Mouse (Mus musculus) limb, embryonic 11.5 days (tissue): ENCODE data around the gene Ttc9b. TPM values are rescaled to one million over a fixed set of nuclear protein-coding genes. Genes with fewer than 3 reads are reported as not detected.
A peak's percentile ranks its signal among the peaks of the same experiment; 100 is the strongest.

Experiments used
- ATAC-seq: fragments of 200-750 bp; cut with Nextera tagmentation; 2 replicates; pipeline ENCODE4 v1.8.0; 2017; ENCODE audit warnings: low read depth; ENCODE audit not compliant: insufficient number of reproducible peaks, low FRiP score, low TSS enrichment
- DNase-seq: peaks from one replicate; pipeline ENCODE4 v3.0.0-alpha.2; 2015; ENCODE audit warnings: low spot score
- H3K27ac ChIP-seq: fragments of 300-500 bp; sonication (generic); replicated peaks from 2 replicates; pipeline ENCODE4 v1.5.1; 2014; ENCODE audit warnings: low read depth, mild to moderate bottlenecking, low read length
- H3K27me3 ChIP-seq: fragments of 300-500 bp; sonication (generic); 2 replicates; pipeline ENCODE4 v1.6.1; 2014; ENCODE audit warnings: mild to moderate bottlenecking, low read length, mixed read lengths; ENCODE audit not compliant: control insufficient read depth, insufficient read depth
- H3K36me3 ChIP-seq: fragments of 300-500 bp; sonication (generic); 2 replicates; pipeline ENCODE4 v1.6.1; 2014; ENCODE audit warnings: mild to moderate bottlenecking, low read length, moderate library complexity, mixed read lengths; ENCODE audit not compliant: control insufficient read depth, insufficient read depth
- H3K4me1 ChIP-seq: fragments of 300-500 bp; sonication (generic); 2 replicates; pipeline ENCODE4 v1.6.1; 2014; ENCODE audit warnings: low read length, mixed read lengths; ENCODE audit not compliant: control insufficient read depth, insufficient read depth
- H3K4me2 ChIP-seq: fragments of 300-500 bp; sonication (generic); 2 replicates; pipeline ENCODE4 v1.6.1; 2014; ENCODE audit warnings: low read depth, mild to moderate bottlenecking, moderate library complexity; ENCODE audit not compliant: severe bottlenecking
- H3K4me3 ChIP-seq: fragments of 300-500 bp; sonication (generic); 2 replicates; pipeline ENCODE4 v1.5.1; 2014; ENCODE audit warnings: low read depth, low read length
- H3K9ac ChIP-seq: fragments of 300-500 bp; sonication (generic); 2 replicates; pipeline ENCODE4 v1.6.1; 2014; ENCODE audit warnings: mild to moderate bottlenecking, low read length
- H3K9me3 ChIP-seq: fragments of 300-500 bp; sonication (generic); 2 replicates; pipeline ENCODE4 v1.6.1; 2016; ENCODE audit warnings: low read length; ENCODE audit not compliant: control insufficient read depth
- WGBS: fragments of 180-500 bp; shearing (Covaris S2); extraction: QIAGEN DNeasy Blood & Tissue Kit; methylation state at CpG from one replicate; pipeline ENCODE4 v1.1.7; 2014; 5-methylcytosine and 5-hydroxymethylcytosine counted together
- polyA plus RNA-seq: library from polyadenylated mRNA; unstranded; fragments of >200 nt; fragmentation: Nextera tagmentation; extraction: Ambion mirVana; gene quantifications from 2 replicates; pipeline ENCODE4 v1.2.1, GENCODE M21; 2014

Ttc9b gene
- 0.15 and 0.34 TPM in 2 replicates for polyA plus RNA-seq

DNA sequence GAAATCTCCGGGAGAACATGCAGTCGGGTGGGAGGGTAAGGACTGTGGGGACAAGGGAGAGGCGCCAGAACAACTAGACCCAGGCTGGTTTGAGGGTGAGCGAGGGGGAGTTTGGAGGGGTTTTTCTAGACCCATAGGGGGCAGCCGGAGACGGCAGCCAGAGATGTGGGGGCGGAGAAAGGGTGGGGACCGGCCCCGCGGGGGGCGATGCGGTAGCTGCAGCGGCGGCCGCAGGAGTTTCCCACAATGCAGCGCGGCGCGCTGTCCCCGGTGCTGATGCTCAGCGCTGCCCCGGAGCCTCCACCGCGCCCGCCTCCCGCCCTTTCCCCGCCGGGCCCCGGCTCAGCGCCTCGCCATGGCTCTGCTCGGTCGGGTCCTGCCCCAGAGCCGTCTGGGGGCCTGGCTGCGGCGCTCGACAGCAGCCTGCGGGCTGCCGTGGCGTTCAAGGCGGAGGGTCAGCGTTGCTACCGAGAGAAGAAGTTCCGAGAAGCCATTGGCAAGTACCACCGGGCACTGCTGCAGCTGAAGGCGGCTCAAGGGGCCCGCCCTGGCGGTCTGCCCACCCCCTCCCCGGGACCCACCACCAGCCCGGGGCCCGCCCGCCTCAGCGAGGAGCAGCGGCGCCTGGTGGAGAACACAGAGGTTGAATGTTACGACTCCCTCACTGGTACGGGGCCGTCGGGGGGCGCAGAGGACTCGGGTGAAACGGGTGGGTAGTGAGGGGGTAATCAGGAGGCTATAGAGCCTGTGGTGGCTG is at the start of gene Ttc9b:
TSS of gene Ttc9b (plus strand) at position 235 of the 757 bp plus-strand sequence.
- peaks cover 4% of the 10 kb centered on the region; the same call in 1 of the 2 replicates for H3K36me3 ChIP-seq
- H3K9me3 ChIP-seq = no peaks in the 10 kb centered on the region
- H3K4me3 ChIP-seq = peak within 1 kb of the TSS; percentile 23; the same call in 1 of the 2 replicates
- no peaks in the 10 kb centered on the region for H3K4me1 ChIP-seq
- ATAC-seq (0 out of 2 replicates have a peak, but pooled peaks have one; percentile 29), DNase-seq (peak; percentile 79)
- no peak within 1 kb of the TSS for H3K27ac ChIP-seq
- WGBS = 5% methylated on average over 44 of the region's 62 CpGs
- H3K9ac ChIP-seq = no peak within 1 kb of the TSS
- H3K27me3 ChIP-seq = peaks cover 60% of the 10 kb centered on the region
- peak within 1 kb of the TSS; percentile 42 for H3K4me2 ChIP-seq

DNA sequence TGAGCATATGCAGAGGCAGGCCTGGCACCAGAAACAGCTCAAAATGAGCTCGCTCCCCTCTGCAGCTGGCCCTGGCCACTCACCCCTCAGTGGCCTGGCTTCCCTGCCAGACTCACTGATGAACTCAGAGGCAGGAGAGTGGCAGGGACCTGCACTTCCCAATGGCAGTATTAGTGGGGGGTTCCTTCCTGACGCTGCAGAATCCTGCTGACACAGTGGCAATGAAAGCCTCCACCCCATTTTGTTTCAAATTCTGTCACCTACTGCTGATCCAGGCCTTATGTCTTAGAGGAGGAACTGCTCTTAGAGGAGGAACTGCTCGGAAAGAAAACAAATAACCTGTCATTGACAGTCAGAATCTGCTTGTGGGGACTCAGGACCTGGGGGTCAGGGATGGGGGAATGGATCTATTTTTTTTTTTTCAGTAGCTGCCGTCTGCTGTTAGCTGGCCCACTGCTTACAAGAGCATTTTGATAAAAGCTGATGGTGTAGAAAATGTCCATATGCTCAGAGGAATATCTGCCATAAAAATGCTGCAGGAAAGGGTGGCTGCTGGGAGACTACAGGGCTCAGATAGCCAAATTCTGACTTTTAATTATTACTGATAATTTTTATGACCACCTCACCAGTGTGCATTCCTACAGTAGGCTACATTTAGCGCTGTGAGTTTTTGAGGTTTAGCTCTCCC is 48.9 kb upstream of the Ttc9b start:
- DNase-seq = no peak
- no peak overlapping the region for H3K4me3 ChIP-seq
- no peak for ATAC-seq
- peaks cover 12% of the 10 kb centered on the region for H3K4me1 ChIP-seq
- H3K9ac ChIP-seq = no peak overlapping the region
- H3K9me3 ChIP-seq = no peaks in the 10 kb centered on the region
- no peak overlapping the region for H3K4me2 ChIP-seq
- no peaks in the 10 kb centered on the region for H3K27me3 ChIP-seq
- WGBS = 59% methylated on average over 5 of the region's 5 CpGs
- H3K36me3 ChIP-seq = peaks cover 7% of the 10 kb centered on the region
- H3K27ac ChIP-seq = no peak overlapping the region

DNA sequence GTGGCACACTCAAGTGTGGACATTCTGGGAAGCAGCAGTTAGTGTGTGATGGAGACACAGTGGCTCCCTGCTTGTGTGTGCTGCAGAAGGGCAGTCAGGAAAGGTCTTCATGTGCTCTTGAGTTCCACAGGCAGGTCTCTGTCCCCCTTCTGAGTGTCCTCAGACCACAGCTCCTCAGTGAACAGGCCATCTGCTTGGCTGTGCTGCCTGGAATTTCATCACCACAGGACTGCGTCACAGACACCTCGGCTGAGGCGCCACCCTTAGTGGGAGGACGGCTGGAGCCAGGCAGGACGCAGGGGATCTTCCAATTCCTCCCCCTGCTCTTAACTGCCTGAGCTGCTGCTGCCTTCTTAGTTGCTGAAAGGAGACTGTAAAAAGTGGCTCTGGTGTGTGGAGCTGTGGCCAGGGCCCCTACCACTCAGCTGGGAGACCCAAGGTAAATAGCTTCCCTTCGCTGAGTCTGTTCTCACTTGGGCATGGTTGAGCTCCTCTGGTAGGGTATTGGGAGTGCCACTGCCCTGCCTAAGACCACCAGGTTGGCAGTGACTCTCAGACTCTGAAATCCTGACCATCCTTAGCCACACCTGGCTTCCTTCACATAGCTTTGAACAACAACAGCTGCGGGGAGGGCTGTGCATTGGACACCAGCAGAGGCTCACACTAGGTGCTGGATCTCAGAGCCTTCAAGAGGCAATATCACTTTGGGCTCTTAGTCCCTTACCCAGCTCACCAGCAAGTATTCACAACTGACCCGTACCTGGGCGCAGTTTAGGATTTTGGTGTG is 48.0 kb upstream of the Ttc9b start:
- Histone ChIP-seq H3K27me3 (no peaks in the 10 kb centered on the region), H3K4me3 (no peak overlapping the region), H3K9me3 (no peaks in the 10 kb centered on the region), H3K4me2 (no peak overlapping the region), H3K27ac (peak overlapping the region; percentile 36; the same call in 1 of the 2 replicates), H3K4me1 (peaks cover 12% of the 10 kb centered on the region), H3K36me3 (peaks cover 8% of the 10 kb centered on the region), H3K9ac (no peak overlapping the region)
- ATAC-seq (peak; percentile 52; the same call in 1 of the 2 replicates), DNase-seq (peak; percentile 36)
- 46% methylated on average over 9 of the region's 9 CpGs for WGBS

DNA sequence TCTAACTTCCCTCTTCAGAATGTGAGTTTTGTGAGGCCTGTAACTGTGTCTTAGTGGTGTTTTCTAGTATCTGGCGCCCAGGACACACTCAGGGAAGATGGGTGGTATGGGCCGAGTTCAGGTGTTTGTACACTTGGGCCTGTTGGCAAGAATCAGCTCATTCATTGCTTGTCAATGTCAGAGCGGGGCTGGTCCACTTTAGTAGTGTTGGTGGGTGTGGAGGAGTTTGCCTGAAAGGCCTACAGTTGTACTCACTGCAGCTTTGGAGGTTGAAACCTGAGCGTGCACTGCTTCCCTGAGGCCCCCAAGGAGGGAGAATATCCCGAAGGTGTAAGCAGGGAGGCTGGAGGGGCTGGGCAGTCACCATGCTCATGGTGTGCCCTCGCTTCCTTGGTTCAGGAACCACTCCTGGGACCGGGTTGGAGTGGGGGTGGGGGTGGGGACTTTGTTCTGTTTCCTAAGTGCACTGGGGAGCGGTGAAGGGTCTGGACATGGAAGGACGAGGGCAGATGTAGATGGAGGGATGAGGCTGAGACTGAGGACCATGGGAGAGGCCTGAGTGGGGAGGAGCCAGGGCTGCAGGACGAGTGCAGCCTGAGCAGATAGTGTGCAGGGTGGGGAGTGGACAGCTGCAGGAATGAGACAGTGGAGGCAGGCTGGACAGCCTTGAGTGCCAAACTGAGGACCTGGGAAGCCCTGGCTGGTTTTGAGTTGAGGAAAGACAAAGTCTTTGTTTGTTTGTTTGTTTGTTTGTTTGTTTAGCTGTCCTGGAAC is 47.0 kb upstream of the Ttc9b start:
- Histone ChIP-seq H3K9ac (no peak overlapping the region), H3K27ac (0 out of 2 replicates have a peak overlapping the region, but pooled peaks have one; percentile 36), H3K36me3 (peaks cover 8% of the 10 kb centered on the region), H3K9me3 (no peaks in the 10 kb centered on the region), H3K4me3 (no peak overlapping the region), H3K4me2 (0 out of 2 replicates have a peak overlapping the region, but pooled peaks have one; percentile 14), H3K27me3 (no peaks in the 10 kb centered on the region), H3K4me1 (peaks cover 12% of the 10 kb centered on the region)
- WGBS = 55% methylated on average over 10 of the region's 10 CpGs
- DNase-seq (no peak), ATAC-seq (no peak)

DNA sequence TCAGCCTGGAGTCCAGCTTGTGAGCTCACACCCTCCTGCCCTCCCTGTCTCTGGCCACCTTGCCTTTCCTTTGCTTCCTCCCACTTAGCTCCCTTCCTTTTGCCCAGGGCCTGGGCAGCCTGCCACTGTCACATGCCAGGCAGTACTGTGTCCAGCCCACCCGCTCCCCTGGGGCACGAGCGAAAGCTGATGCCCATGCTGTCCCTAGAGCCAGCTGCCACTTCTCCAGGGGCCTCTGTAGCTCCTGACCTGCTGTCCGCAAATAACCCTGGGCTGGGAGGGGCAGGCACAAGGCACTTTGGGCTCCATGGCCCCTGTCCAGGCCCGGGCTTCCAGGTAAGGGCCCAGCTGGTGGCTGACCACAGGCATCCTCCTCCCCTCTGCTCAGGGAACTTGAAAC is 46.1 kb upstream of the Ttc9b start:
- H3K4me1 ChIP-seq = peaks cover 12% of the 10 kb centered on the region
- no peak for DNase-seq
- no peak for ATAC-seq
- no peaks in the 10 kb centered on the region for H3K27me3 ChIP-seq
- WGBS = 74% methylated on average over 5 of the region's 5 CpGs
- no peak overlapping the region for H3K4me2 ChIP-seq
- H3K27ac ChIP-seq = no peak overlapping the region
- H3K9me3 ChIP-seq = no peaks in the 10 kb centered on the region
- H3K36me3 ChIP-seq = peaks cover 8% of the 10 kb centered on the region
- no peak overlapping the region for H3K9ac ChIP-seq
- no peak overlapping the region for H3K4me3 ChIP-seq

DNA sequence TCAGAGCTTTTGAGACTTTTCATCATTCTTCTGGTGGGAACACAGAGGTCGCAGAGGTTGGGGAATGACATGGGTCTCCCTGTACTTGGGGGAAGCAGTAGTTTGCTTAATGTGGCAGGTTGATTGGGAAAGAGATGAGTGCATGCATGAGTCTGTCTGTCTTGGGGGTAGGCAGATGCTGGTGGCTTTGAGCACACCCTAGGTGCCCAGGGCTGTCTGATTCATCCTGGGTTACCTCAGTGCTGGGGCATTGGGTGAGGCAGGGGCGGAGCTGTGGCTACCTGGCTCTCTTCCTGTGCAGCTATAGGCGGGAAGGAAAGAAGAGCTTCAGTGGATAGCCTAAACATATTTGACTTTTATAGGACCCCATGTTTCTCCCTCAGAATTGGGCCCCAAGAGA is 45.6 kb upstream of the Ttc9b start:
- Histone ChIP-seq H3K36me3 (peaks cover 8% of the 10 kb centered on the region), H3K4me2 (no peak overlapping the region), H3K27me3 (no peaks in the 10 kb centered on the region), H3K9ac (no peak overlapping the region), H3K4me3 (no peak overlapping the region), H3K27ac (no peak overlapping the region), H3K9me3 (no peaks in the 10 kb centered on the region), H3K4me1 (peaks cover 12% of the 10 kb centered on the region)
- ATAC-seq = no peak
- 87% methylated on average over 3 of the region's 3 CpGs for WGBS
- no peak for DNase-seq

GRCm38 (mm10) chr7:27609285-27609684 is 44.4 kb upstream of the Ttc9b start:
- no peak overlapping the region for H3K27ac ChIP-seq
- H3K36me3 ChIP-seq = peaks cover 8% of the 10 kb centered on the region
- no peaks in the 10 kb centered on the region for H3K27me3 ChIP-seq
- no peak overlapping the region for H3K4me3 ChIP-seq
- H3K4me1 ChIP-seq = peaks cover 12% of the 10 kb centered on the region
- DNase-seq (no peak), ATAC-seq (no peak)
- H3K4me2 ChIP-seq = no peak overlapping the region
- WGBS = 94% methylated on average over 4 of the region's 4 CpGs
- no peaks in the 10 kb centered on the region for H3K9me3 ChIP-seq
- H3K9ac ChIP-seq = no peak overlapping the region
